Mouse (Mus musculus) 3T3-L1 (cell line): Measurements from ENCODE around the gene Heyl.

Experiments
- DNase-seq: peaks from one replicate; pipeline ENCODE4 v3.0.0-alpha.2; 2015; ENCODE audit warnings: low read depth, low spot score

Gene Heyl

DNA sequence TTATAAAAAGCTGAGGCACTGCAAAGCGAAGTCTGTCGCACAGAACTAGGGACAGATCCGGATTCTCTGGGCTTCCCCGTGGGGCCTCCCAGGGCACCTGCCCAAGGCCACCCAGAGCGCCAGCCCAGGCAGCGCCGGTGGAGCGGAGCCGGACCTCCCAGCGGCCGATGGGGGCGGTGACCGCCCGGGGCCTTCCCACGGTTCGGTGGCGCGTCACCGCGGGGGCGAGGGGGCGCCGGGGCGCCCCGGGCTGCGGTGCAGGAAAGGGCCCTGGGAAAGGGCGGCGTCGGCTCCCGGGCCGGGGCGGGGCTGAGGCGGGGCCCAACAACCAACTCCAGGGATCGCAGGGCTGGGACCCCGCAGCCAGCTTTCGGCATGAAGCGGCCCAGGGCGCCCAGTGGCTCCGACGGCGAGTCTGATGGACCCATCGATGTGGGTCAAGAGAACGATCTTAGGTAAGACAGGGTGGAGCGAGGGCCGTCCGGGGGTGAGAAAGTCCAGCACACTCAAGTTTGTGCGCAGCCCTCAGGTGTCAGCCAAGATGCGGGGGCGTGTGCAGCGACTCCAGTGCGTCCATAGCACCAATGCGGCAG, at the start of gene Heyl:
Gene Heyl, plus strand, starts transcription at position 65 of the 593 bp plus-strand sequence.
- DNase-seq, result no peak

DNA sequence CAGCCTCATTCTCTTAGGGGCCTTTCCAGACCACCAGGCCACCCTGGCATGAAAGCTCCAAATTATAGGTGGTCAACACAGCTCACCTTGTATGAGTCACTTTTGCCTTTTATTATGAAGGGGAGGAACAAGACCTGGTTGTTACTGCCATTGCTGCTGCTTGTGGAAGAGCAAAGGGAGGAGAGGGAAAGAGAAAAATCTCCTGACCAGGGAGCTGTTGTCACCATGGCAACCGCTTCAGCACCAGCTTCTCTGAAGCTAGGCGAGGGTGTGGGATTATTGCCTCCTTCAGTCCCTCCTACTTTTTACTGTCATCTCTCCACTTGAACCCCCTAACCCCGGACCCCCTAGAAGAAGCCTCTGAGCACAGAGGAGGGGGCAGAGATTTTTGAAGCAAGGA, 48.5 kb upstream of the Heyl start:
- DNase-seq, result no peak

DNA sequence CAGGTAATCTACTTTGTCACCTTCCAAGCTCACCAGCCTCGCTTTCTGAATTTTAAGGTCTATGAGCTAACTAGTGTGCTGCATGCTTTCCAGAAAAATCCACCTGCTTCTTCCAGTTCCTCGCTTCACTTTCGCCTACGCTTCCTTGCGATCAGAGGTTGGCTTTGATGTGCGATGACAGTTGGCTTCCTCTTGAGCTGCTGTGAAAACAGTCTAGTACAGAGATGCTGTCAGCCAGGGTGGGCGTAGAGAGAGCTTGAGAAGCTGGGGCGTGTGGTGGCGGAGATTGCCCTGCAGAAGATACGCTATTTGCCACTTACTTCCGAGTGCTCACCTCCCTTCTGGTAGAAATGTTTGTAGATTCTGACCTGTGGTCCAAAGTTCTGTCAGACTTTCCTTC, 41.0 kb upstream of the Heyl start:
- DNase-seq, result no peak

DNA sequence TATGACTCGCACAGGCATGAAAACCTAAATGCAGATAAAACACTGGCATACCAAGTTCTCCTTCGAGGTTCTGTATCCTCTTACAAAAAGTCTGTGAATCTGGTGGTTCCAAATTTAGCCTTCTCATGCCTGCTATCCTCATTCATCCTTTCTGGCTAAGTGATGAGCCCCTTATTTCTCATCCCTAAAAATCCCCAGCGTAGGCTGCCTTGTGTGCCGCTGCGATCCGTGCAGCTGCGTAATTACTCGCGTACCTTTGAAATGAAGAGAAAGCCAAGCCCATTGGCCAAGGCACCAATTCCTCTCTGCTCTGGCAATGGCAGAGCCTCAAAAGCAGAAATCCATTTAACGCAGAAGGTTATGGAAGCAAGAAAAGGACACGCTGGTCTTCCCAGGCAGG, 39.6 kb upstream of the Heyl start:
- DNase-seq, result no peak

DNA sequence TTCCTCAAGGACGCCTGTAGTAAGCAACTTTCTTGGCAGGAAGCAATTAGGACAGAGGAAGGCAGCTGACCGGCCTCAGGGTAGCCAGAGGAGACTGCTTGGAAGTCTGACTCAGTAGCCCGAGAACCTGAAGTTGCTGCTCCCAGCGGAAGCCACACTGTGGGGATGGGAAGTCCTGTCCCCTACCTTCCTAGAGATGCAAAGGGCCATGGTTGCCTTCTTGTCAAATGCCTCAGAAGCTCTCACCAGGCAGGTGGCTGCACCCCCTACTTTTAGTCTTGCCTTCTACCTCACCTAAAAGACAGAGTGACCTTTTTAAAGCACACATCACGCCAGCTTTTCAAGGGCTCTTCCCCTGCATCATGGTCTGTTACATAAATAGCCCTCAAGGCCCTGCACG, 36.7 kb upstream of the Heyl start:
- DNase-seq, result no peak

GRCm38 (mm10) chr4:123200771-123201185, 32.6 kb upstream of the Heyl start:
- peak; percentile 45 for DNase-seq

DNA sequence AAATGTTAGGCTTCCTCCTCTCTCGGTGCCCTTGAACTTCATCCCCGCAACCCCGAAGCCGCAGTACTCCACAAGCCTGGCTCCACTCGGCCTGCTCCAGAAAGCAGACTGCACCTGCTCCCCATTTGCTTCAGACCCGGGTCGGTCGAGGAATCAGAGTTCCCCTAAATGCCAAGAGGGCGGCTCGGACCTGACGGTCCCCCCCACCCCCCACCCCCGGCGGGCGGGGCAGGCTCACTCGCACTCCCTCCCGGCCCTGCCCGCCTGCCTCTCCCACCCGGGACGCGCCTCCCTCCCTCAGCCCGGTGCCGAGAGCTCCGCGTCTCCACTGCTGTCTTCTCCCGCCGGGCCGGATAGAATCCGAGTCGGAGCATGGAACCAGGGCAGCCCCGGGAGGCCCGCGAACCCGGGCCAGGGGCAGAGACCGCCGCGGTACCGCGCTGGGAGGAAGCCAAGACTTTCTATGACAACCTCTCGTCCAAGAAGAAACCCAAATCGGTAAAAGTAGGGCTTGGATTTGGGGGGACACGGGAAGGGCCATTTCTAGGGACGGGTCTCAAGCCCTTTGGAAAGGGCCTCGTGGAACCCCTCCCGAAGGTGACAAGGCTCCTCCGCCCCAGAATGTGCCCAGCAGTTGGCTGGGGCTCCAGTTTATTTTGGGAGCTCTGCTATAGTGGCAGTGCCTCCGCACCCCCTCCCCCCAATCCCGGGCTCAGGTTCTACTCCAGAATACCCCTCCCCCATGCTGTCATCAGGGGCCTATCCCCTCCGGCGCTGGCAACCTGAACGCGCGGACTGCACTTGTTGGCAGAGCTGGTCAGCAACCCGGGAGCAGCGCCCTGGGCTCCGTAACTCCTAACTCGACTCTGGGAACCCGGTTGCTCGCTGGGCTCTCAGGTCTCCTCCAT, 31.9 kb upstream of the Heyl start, which contains the start of gene Nt5c1a:
Gene Nt5c1a, plus strand, starts transcription at position 319 of the 908 bp plus-strand sequence.
- DNase-seq, result no peak

DNA sequence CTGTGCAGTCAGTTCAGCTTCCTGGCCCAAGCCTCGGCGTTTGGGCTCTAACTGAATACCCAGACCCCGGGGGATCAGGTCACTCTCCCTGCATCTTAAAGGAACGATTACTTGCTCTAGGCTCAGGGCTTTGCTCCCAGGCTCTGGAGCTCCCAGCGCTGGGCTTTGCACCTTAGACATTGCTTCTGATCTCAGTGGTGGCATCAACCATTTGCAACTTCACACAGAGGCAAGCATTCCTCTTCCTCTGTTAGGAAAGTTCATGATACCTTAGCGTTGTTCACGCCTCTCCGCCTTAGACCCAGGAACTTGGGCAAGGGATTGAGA, 31.3 kb upstream of the Heyl start:
- DNase-seq, result no peak

GRCm38 (mm10) chr4:123207337-123207736, 26.0 kb upstream of the Heyl start:
- DNase-seq, result no peak

GRCm38 (mm10) chr4:123210996-123211395, 22.4 kb upstream of the Heyl start:
- no peak for DNase-seq

DNA sequence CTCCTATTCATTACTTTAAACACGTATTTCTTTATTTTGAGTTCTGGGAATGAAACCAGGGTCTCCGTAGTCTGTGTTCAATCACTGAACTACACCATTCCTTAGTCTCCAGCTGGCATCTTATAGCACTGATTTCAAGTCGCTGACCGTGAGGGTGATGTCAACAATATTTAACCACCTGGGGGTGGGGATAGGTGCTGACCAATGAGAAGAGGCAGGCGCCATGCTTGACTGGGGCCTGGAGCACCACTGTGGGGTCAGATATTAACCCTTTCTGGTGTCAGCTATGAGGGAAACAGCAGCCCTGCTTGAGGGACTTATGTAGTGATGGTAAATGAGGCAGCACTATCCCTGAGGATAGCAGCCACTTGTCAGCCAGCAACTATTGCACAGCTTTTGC, 21.9 kb upstream of the Heyl start:
- DNase-seq, result no peak

DNA sequence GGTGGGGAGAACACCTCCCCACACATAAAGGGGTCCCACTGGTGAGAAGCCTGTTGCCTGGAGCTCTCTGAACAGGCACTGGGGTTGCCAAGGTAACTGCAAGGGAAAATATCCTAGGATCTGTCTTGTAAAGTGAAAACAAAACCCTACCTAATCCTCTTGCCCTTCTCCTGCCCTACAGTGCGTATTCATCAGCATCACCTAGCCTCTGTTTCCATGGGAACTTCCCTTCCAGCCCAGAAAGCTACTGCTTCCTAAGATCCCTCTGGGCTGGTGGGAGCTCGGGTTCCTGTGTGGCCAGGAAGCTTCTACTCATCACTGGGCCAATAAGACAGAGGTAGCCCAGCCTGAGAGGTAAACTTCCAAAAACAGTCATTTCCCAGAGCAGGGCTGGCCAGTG, 21.0 kb upstream of the Heyl start:
- DNase-seq, result no peak

- DNase-seq, result no peak
Measured at GRCm38 (mm10) chr4:123213975-123214374, 19.4 kb upstream of the Heyl start.

GRCm38 (mm10) chr4:123215367-123215766, 18.0 kb upstream of the Heyl start:
- no peak for DNase-seq

- peak; percentile 57 for DNase-seq
Measured at GRCm38 (mm10) chr4:123216782-123217181, 16.6 kb upstream of the Heyl start.

GRCm38 (mm10) chr4:123219720-123220357, 13.5 kb upstream of the Heyl start:
- peak; percentile 65 for DNase-seq

- no peak for DNase-seq
Measured at GRCm38 (mm10) chr4:123220637-123221036, 12.7 kb upstream of the Heyl start.

DNA sequence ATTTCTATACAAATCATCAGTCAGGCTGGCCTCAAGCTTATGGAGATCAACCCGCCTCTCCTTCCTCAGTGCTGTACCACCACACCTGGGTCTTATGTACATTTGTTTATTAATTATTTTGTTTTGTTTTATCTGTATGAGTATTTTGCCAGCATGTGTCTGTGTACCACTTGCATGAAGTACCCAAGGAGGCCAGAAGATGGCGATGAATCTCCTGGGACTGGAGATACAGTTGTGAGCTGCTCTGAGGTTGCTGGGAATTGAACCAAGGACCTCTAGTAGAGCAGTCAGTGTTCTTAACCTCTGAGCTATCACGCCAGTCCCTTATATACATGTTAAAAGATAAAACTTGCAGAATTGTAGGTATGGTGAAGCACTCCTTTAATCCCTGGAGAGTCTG, 10.0 kb upstream of the Heyl start:
- DNase-seq, result peak; percentile 60

GRCm38 (mm10) chr4:123225718-123226403, 7.5 kb upstream of the Heyl start:
- peak; percentile 25 for DNase-seq

- no peak for DNase-seq
Measured at GRCm38 (mm10) chr4:123227707-123228106, 5.6 kb upstream of the Heyl start.

- no peak for DNase-seq
Measured at GRCm38 (mm10) chr4:123228270-123228669, 5.1 kb upstream of the Heyl start.

GRCm38 (mm10) chr4:123229166-123229565, 4.2 kb upstream of the Heyl start:
- no peak for DNase-seq
